11 mouse cellular contexts compared by ENCODE assay signal in the genomic region with DNA sequence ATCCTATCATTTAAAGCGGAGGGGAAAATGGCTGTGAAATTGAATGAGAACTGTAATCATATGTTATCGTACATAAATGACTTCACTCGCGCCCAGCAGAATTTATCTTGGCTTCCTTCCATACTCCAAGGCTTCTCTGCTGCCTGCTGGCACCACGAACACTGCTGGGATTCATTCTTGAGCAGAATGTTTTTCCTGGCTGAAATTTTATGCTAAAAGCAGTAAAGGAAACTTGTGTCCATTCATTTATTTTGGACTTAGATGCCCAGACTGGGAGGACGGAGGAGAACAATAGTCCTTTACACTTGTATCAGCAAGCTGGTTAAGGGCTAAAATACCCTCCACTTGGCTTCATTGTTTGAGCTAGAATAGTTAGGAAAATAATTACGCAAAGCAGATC. TPM values are rescaled to one million over a fixed set of nuclear protein-coding genes. Genes with fewer than 3 reads are reported as not detected.
A peak's percentile ranks its signal among the peaks of the same experiment; 100 is the strongest.
DNase-seq lines count a peak whose midpoint lies in the region; ATAC-seq and TF ChIP-seq lines count a peak whose summit lies in the region.
"Had no signal": no experiment of that assay in that cellular context is flagged by ENCODE, and none has a peak within 500 bp of the region (broad histone marks: within the 10 kb centered on the region; RNA-seq: fewer than 3 reads in every experiment).

No protein-coding gene starts in this region.

- WGBS in limb, embryonic 14.5 days: 54% methylated on average over 7 of the region's 7 CpGs
- WGBS in liver, postnatal 0 days (ENCODE audit: insufficient replicate concordance): 77% methylated on average over 7 of the region's 7 CpGs

- no peak overlapping the region for H3K4me2 ChIP-seq in limb, embryonic 14.5 days (replicated peaks; ENCODE audit: low read depth, low read length, severe bottlenecking)
- no peak overlapping the region for H3K4me2 ChIP-seq in liver, postnatal 0 days (ENCODE audit: low read depth, low read length)
- H3K4me2 ChIP-seq: embryonic facial prominence, embryonic 13.5 days; midbrain, embryonic 15.5 days had no signal

- no peaks in the 10 kb centered on the region for H3K27me3 ChIP-seq in limb, embryonic 14.5 days (ENCODE audit: control insufficient read depth, insufficient read depth, low read length)
- no peaks in the 10 kb centered on the region for H3K27me3 ChIP-seq in liver, postnatal 0 days (ENCODE audit: insufficient read depth, low read length)
- H3K27me3 ChIP-seq: embryonic facial prominence, embryonic 13.5 days; midbrain, embryonic 15.5 days had no signal

- H3K4me3 ChIP-seq in limb, embryonic 14.5 days (replicated peaks; ENCODE audit: low read length): no peak overlapping the region
- H3K4me3 ChIP-seq in liver, postnatal 0 days (ENCODE audit: low read depth, low read length): no peak overlapping the region
- H3K4me3 ChIP-seq: embryonic facial prominence, embryonic 13.5 days; midbrain, embryonic 15.5 days had no signal

- peak; percentile 50 for ATAC-seq in limb, embryonic 14.5 days (ENCODE audit: low FRiP score, low read depth)
- no peak for ATAC-seq in liver, postnatal 0 days
- ATAC-seq: inflammation-experienced regulatory T-cells, adult 6 months; midbrain, embryonic 15.5 days had no signal

- no peaks in the 10 kb centered on the region for H3K9me3 ChIP-seq in limb, embryonic 14.5 days (ENCODE audit: control insufficient read depth, low read length)
- H3K9me3 ChIP-seq in liver, postnatal 0 days (ENCODE audit: low read length): no peaks in the 10 kb centered on the region
- H3K9me3 ChIP-seq: embryonic facial prominence, embryonic 13.5 days; midbrain, embryonic 15.5 days had no signal

- no peak for TF ChIP-seq CTCF in liver, postnatal 0 days (IDR thresholded peaks at IDR 0.05; ENCODE audit: low read depth)

- no peak for TF ChIP-seq EP300 in liver, postnatal 0 days (IDR thresholded peaks at IDR 0.05; ENCODE audit: low read depth)

- H3K27ac ChIP-seq in limb, embryonic 14.5 days (replicated peaks; ENCODE audit: low read depth, low read length): no peak overlapping the region
- no peak overlapping the region for H3K27ac ChIP-seq in liver, postnatal 0 days (ENCODE audit: low read depth)
- H3K27ac ChIP-seq: embryonic facial prominence, embryonic 13.5 days; midbrain, embryonic 15.5 days had no signal

- peak; percentile 44 to 56 for DNase-seq in cerebellum, postnatal 10 days
- no peak for DNase-seq in cerebellum, adult 18-20 months
- DNase-seq in layer of hippocampus, adult 11-12 months (ENCODE audit: low spot score): peak; percentile 23
- no peak for DNase-seq in layer of hippocampus, postnatal 25 days (ENCODE audit: extremely low spot score in 1 of 2, low spot score in 1 of 2)
- DNase-seq in fat pad, adult 2 months (ENCODE audit: extremely low read depth, low read depth, low spot score): peak; percentile 34
- peak; percentile 81 for DNase-seq in limb, embryonic 14.5 days (ENCODE audit: low spot score)
- DNase-seq in liver, postnatal 0 days: no peak
- DNase-seq in gastrocnemius, adult 18-20 months (ENCODE audit: low spot score): no peak

- peaks cover 4% of the 10 kb centered on the region; the same call in 1 of the 2 replicates for H3K4me1 ChIP-seq in limb, embryonic 14.5 days (ENCODE audit: control insufficient read depth, insufficient read depth, low read length)
- H3K4me1 ChIP-seq in liver, postnatal 0 days (ENCODE audit: insufficient read depth): no peaks in the 10 kb centered on the region
- H3K4me1 ChIP-seq: embryonic facial prominence, embryonic 13.5 days; midbrain, embryonic 15.5 days had no signal

- no peak overlapping the region for H3K9ac ChIP-seq in limb, embryonic 14.5 days (ENCODE audit: low read depth, low read length, severe bottlenecking)
- no peak overlapping the region for H3K9ac ChIP-seq in liver, postnatal 0 days (replicated peaks)
- H3K9ac ChIP-seq: embryonic facial prominence, embryonic 13.5 days; midbrain, embryonic 15.5 days had no signal

- H3K36me3 ChIP-seq in limb, embryonic 14.5 days (ENCODE audit: control insufficient read depth, insufficient read depth, low read length): no peaks in the 10 kb centered on the region
- no peaks in the 10 kb centered on the region for H3K36me3 ChIP-seq in liver, postnatal 0 days (replicated peaks; ENCODE audit: insufficient read depth, low read length)
- H3K36me3 ChIP-seq: embryonic facial prominence, embryonic 13.5 days; midbrain, embryonic 15.5 days had no signal

- no peak for TF ChIP-seq POLR2A in limb, embryonic 14.5 days (IDR thresholded peaks at IDR 0.05; ENCODE audit: borderline replicate concordance, extremely low read depth, insufficient read depth, insufficient read length)

RNA-seq across cellular contexts. Expression of a gene that starts 10.3 kb away (rescaled TPM):
- 100 to 1,000 TPM; 145 to 155 TPM for total RNA-seq in layer of hippocampus, postnatal 25 days (2021)
- 39.6 and 40.7 TPM in 2 replicates for polyA plus RNA-seq in limb, embryonic 14.5 days (2012; rRNA removed)
- 44.4 and 51.5 TPM in 2 replicates for polyA plus RNA-seq in limb, embryonic 14.5 days (2014; fragmentation: Nextera tagmentation; extraction: Ambion mirVana)
- polyA plus RNA-seq in liver, postnatal 0 days (2015; fragmentation: Nextera tagmentation; extraction: Ambion mirVana): 20.7 and 21.0 TPM in 2 replicates
- total RNA-seq in gastrocnemius, adult 18-20 months (2021): 10 to 100 TPM; 57.0 to 58.7 TPM

RNA-seq across cellular contexts. Expression of a gene that starts 25.6 kb away (rescaled TPM):
- total RNA-seq in layer of hippocampus, postnatal 25 days (2021): 100 to 1,000 TPM; 342 to 371 TPM
- polyA plus RNA-seq in limb, embryonic 14.5 days (2012; rRNA removed): 13.4 and 13.8 TPM in 2 replicates
- 7.5 and 11.6 TPM in 2 replicates for polyA plus RNA-seq in limb, embryonic 14.5 days (2014; fragmentation: Nextera tagmentation; extraction: Ambion mirVana)
- 0.46 and 0.51 TPM in 2 replicates for polyA plus RNA-seq in liver, postnatal 0 days (2015; fragmentation: Nextera tagmentation; extraction: Ambion mirVana)
- 1 to 10 TPM; 1.6 to 2.2 TPM for total RNA-seq in gastrocnemius, adult 18-20 months (2021)

Comparison
In these comparisons a context has a peak if more than half of its experiments do, and no peak if none do; other contexts are left out.
1. DNase-seq: peak in cerebellum, postnatal 10 days (2 of 2), layer of hippocampus, adult 11-12 months (single experiment), fat pad, adult 2 months (single experiment) and limb, embryonic 14.5 days (single experiment); none in cerebellum, adult 18-20 months (0 of 2), layer of hippocampus, postnatal 25 days (0 of 2), liver, postnatal 0 days (single experiment) and gastrocnemius, adult 18-20 months (single experiment).
2. RNA of a gene that starts 25.6 kb away (total RNA-seq): 342 to 371 TPM in layer of hippocampus, postnatal 25 days; 1.6 to 2.2 TPM in gastrocnemius, adult 18-20 months; every median in the first group is over 100 times any median in the second.